Mouse (Mus musculus) heart, postnatal 0 days (tissue): ENCODE data around the gene Epha3.

Experiments used
- CTCF ChIP-seq: IDR thresholded peaks from 2 replicates; pipeline ENCODE4 v1.5.1; 2016; ENCODE audit warnings: antibody characterized with exemption, control low read depth, low read depth
- EP300 ChIP-seq: IDR thresholded peaks from 2 replicates; pipeline ENCODE4 v1.6.1; 2016; ENCODE audit warnings: antibody characterized with exemption, low read depth

- TF ChIP-seq CTCF (no peak), EP300 (no peak)
Observed at GRCm38 (mm10) chr16:63777811-63778210, 86.2 kb downstream of the Epha3 start.
